Mouse (Mus musculus): ENCODE measurements at regions not wholly inside any gene's neighbourhood (a gene's known extent, or its start where the extent isn't known, plus 50 kb on each side); places are given as distances from the start of the nearest gene placed in this dataset.

GRCm38 (mm10) chr3:21974766-21975165, 101.7 kb upstream of the Tbl1xr1 start:
- no peak overlapping the region for H3K4me3 ChIP-seq (ENCODE audit: low read depth, low read length)
- no peak for DNase-seq (ENCODE audit: low spot score)
- no peak for ATAC-seq (ENCODE audit: insufficient read depth, low read depth)
- H3K36me3 ChIP-seq (replicated peaks; ENCODE audit: control insufficient read depth, insufficient read depth, low read length) = no peaks in the 10 kb centered on the region
- no peaks in the 10 kb centered on the region for H3K9me3 ChIP-seq (replicated peaks; ENCODE audit: control insufficient read depth, low read length)
- H3K9ac ChIP-seq (replicated peaks; ENCODE audit: low read depth, low read length) = no peak overlapping the region
- no peaks in the 10 kb centered on the region for H3K27me3 ChIP-seq (ENCODE audit: control insufficient read depth, insufficient read depth, low read length)
- H3K27ac ChIP-seq (ENCODE audit: low read depth) = peak overlapping the region; percentile 64; the same call in 1 of the 2 replicates
- WGBS = 86% methylated on average over 2 of the region's 2 CpGs
- TF ChIP-seq EP300 (IDR thresholded peaks at IDR 0.05; ENCODE audit: low read depth) = no peak
- TF ChIP-seq CTCF (IDR thresholded peaks at IDR 0.05; ENCODE audit: low read depth) = no peak
- H3K4me2 ChIP-seq (ENCODE audit: low read depth, low read length) = no peak overlapping the region
- H3K4me1 ChIP-seq (ENCODE audit: control insufficient read depth, insufficient read depth) = peaks cover 16% of the 10 kb centered on the region; the same call in 1 of the 2 replicates

GRCm38 (mm10) chr3:21977775-21978174, 98.7 kb upstream of the Tbl1xr1 start:
- WGBS = 32% methylated on average over 1 of the region's 1 CpGs
- no peaks in the 10 kb centered on the region for H3K27me3 ChIP-seq (ENCODE audit: control insufficient read depth, insufficient read depth, low read length)
- H3K4me1 ChIP-seq (ENCODE audit: control insufficient read depth, insufficient read depth) = peaks cover 13% of the 10 kb centered on the region; the same call in 1 of the 2 replicates
- H3K27ac ChIP-seq (ENCODE audit: low read depth) = no peak overlapping the region
- H3K36me3 ChIP-seq (replicated peaks; ENCODE audit: control insufficient read depth, insufficient read depth, low read length) = no peaks in the 10 kb centered on the region
- H3K4me2 ChIP-seq (ENCODE audit: low read depth, low read length) = no peak overlapping the region
- H3K4me3 ChIP-seq (ENCODE audit: low read depth, low read length) = no peak overlapping the region
- no peaks in the 10 kb centered on the region; the same call in 1 of the 2 replicates for H3K9me3 ChIP-seq (replicated peaks; ENCODE audit: control insufficient read depth, low read length)
- no peak for ATAC-seq (ENCODE audit: insufficient read depth, low read depth)
- H3K9ac ChIP-seq (replicated peaks; ENCODE audit: low read depth, low read length) = no peak overlapping the region
- TF ChIP-seq EP300 (IDR thresholded peaks at IDR 0.05; ENCODE audit: low read depth) (no peak), CTCF (IDR thresholded peaks at IDR 0.05; ENCODE audit: low read depth) (no peak)
- DNase-seq (ENCODE audit: low spot score) = no peak

GRCm38 (mm10) chr3:21982991-21983390, 93.5 kb upstream of the Tbl1xr1 start:
- 70% methylated on average over 8 of the region's 8 CpGs for WGBS

GRCm38 (mm10) chr3:21983993-21984725, 92.3 kb upstream of the Tbl1xr1 start:
- H3K9ac ChIP-seq (replicated peaks; ENCODE audit: low read depth, low read length) = no peak overlapping the region
- 0 out of 2 replicates have a peak, but pooled peaks cover 5% of the 10 kb centered on the region for H3K4me1 ChIP-seq (ENCODE audit: control insufficient read depth, insufficient read depth)
- H3K9me3 ChIP-seq (replicated peaks; ENCODE audit: control insufficient read depth, low read length) = no peaks in the 10 kb centered on the region; the same call in 1 of the 2 replicates
- ATAC-seq (ENCODE audit: insufficient read depth, low read depth) (no peak), DNase-seq (ENCODE audit: low spot score) (no peak)
- H3K36me3 ChIP-seq (replicated peaks; ENCODE audit: control insufficient read depth, insufficient read depth, low read length) = no peaks in the 10 kb centered on the region
- no peaks in the 10 kb centered on the region for H3K27me3 ChIP-seq (ENCODE audit: control insufficient read depth, insufficient read depth, low read length)
- H3K27ac ChIP-seq (ENCODE audit: low read depth) = no peak overlapping the region
- no peak for TF ChIP-seq EP300 (IDR thresholded peaks at IDR 0.05; ENCODE audit: low read depth)
- no peak for TF ChIP-seq CTCF (IDR thresholded peaks at IDR 0.05; ENCODE audit: low read depth)
- H3K4me2 ChIP-seq (ENCODE audit: low read depth, low read length) = no peak overlapping the region
- no peak overlapping the region for H3K4me3 ChIP-seq (ENCODE audit: low read depth, low read length)
- 55% methylated on average over 2 of the region's 2 CpGs for WGBS

More at GRCm38 (mm10) chr3:21982991-21983390, 93.5 kb upstream of the Tbl1xr1 start:
- Histone ChIP-seq H3K9ac (replicated peaks; ENCODE audit: low read depth, low read length) (no peak overlapping the region), H3K36me3 (replicated peaks; ENCODE audit: control insufficient read depth, insufficient read depth, low read length) (no peaks in the 10 kb centered on the region), H3K27ac (ENCODE audit: low read depth) (no peak overlapping the region), H3K27me3 (ENCODE audit: control insufficient read depth, insufficient read depth, low read length) (no peaks in the 10 kb centered on the region), H3K9me3 (replicated peaks; ENCODE audit: control insufficient read depth, low read length) (no peaks in the 10 kb centered on the region; the same call in 1 of the 2 replicates), H3K4me1 (ENCODE audit: control insufficient read depth, insufficient read depth) (0 out of 2 replicates have a peak, but pooled peaks cover 5% of the 10 kb centered on the region), H3K4me3 (ENCODE audit: low read depth, low read length) (no peak overlapping the region), H3K4me2 (ENCODE audit: low read depth, low read length) (no peak overlapping the region)
- ATAC-seq (ENCODE audit: insufficient read depth, low read depth) = no peak
- TF ChIP-seq CTCF (IDR thresholded peaks at IDR 0.05; ENCODE audit: low read depth) = no peak
- no peak for TF ChIP-seq EP300 (IDR thresholded peaks at IDR 0.05; ENCODE audit: low read depth)
- no peak for DNase-seq (ENCODE audit: low spot score)

GRCm38 (mm10) chr3:21984807-21985206, 91.6 kb upstream of the Tbl1xr1 start:
- Histone ChIP-seq H3K36me3 (replicated peaks; ENCODE audit: control insufficient read depth, insufficient read depth, low read length) (no peaks in the 10 kb centered on the region), H3K4me3 (ENCODE audit: low read depth, low read length) (no peak overlapping the region), H3K9ac (replicated peaks; ENCODE audit: low read depth, low read length) (no peak overlapping the region), H3K9me3 (replicated peaks; ENCODE audit: control insufficient read depth, low read length) (no peaks in the 10 kb centered on the region; the same call in 1 of the 2 replicates), H3K4me2 (ENCODE audit: low read depth, low read length) (no peak overlapping the region), H3K4me1 (ENCODE audit: control insufficient read depth, insufficient read depth) (0 out of 2 replicates have a peak, but pooled peaks cover 5% of the 10 kb centered on the region), H3K27ac (ENCODE audit: low read depth) (no peak overlapping the region), H3K27me3 (ENCODE audit: control insufficient read depth, insufficient read depth, low read length) (no peaks in the 10 kb centered on the region)
- TF ChIP-seq CTCF (IDR thresholded peaks at IDR 0.05; ENCODE audit: low read depth) (no peak), EP300 (IDR thresholded peaks at IDR 0.05; ENCODE audit: low read depth) (no peak)
- DNase-seq (ENCODE audit: low spot score) (no peak), ATAC-seq (ENCODE audit: insufficient read depth, low read depth) (no peak)
- WGBS = 70% methylated on average over 2 of the region's 2 CpGs

All from heart, postnatal 0 days (tissue).